Mouse (Mus musculus): ENCODE results near the gene Arl13b.

DNA sequence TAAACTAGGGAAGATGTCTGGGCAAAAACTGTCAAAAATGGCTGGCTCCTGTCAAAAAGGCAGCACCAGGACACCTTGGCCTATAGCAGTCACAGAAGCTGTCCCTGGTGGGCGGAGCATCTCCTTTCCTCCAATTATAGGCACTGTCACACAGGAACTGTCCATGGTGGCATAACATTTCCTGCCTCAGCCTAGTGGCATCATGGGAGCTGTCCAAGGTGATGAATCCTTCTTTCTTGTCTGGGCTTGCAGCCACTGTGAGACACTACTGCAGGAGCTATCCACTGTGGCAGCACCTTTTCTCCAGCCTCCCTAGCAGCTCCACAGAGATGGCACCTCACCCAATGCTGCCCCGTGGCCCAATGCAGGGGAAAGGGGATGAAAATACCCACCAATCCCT is 88.5 kb downstream of the Arl13b start:
- TF ChIP-seq POLR2A (IDR thresholded peaks at IDR 0.05; ENCODE audit: extremely low read depth, insufficient read depth, low read length) (no peak), CTCF (IDR thresholded peaks at IDR 0.05; ENCODE audit: low read depth, low read length) (no peak)
